Mouse (Mus musculus) testis, adult 2 months (tissue): Measurements from ENCODE around the gene Ramp2.

Experiments used
- CTCF ChIP-seq: fragments of 200-500 bp; IDR thresholded peaks from 2 replicates; pipeline ENCODE4 v1.5.1; 2012; ENCODE audit warnings: low read depth, mild to moderate bottlenecking, inconsistent platforms, low read length, moderate library complexity; ENCODE audit not compliant: control insufficient read depth, insufficient read depth, insufficient replicate concordance
- POLR2A ChIP-seq: fragments of 200-500 bp; IDR thresholded peaks from 2 replicates; pipeline ENCODE4 v1.6.1; 2012; ENCODE audit warnings: low read depth, mild to moderate bottlenecking, inconsistent platforms, low read length, moderate library complexity; ENCODE audit not compliant: control insufficient read depth

- no peak for TF ChIP-seq CTCF
- TF ChIP-seq POLR2A, result no peak
Observed at GRCm38 (mm10) chr11:101277381-101278222, 31.8 kb downstream of the Ramp2 start.
